Mouse (Mus musculus) ES-Bruce4 (cell line): ENCODE results near the gene Polr3gl. TPM values are rescaled to one million over a fixed set of nuclear protein-coding genes. Genes with fewer than 3 reads are reported as not detected.

Experiments
- H3K27ac ChIP-seq: 2 replicates; pipeline ENCODE4 v1.5.1; 2012; ENCODE audit warnings: low read length, inconsistent platforms; ENCODE audit not compliant: insufficient read depth
- H3K27me3 ChIP-seq: 2 replicates; pipeline ENCODE4 v1.6.1; 2012; ENCODE audit warnings: mild to moderate bottlenecking, low read length, inconsistent platforms; ENCODE audit not compliant: control insufficient read depth, poor library complexity, insufficient read depth, severe bottlenecking
- H3K36me3 ChIP-seq: 2 replicates; pipeline ENCODE4 v1.6.1; 2012; ENCODE audit warnings: inconsistent platforms, mild to moderate bottlenecking, low read length, moderate library complexity; ENCODE audit not compliant: control insufficient read depth, poor library complexity, insufficient read depth, severe bottlenecking
- H3K4me1 ChIP-seq: one replicate; pipeline ENCODE4 v1.8.1; 2011; ENCODE audit warnings: low read length; ENCODE audit not compliant: control insufficient read depth, insufficient read depth
- H3K4me3 ChIP-seq: 2 replicates; pipeline ENCODE4 v1.5.1; 2011; ENCODE audit warnings: low read depth, mild to moderate bottlenecking, low read length
- H3K9ac ChIP-seq: 2 replicates; pipeline ENCODE4 v1.6.1; 2012; ENCODE audit warnings: low read depth, mild to moderate bottlenecking, inconsistent platforms; ENCODE audit not compliant: poor library complexity, severe bottlenecking
- H3K9me3 ChIP-seq: replicated peaks from 2 replicates; pipeline ENCODE4 v1.6.1; 2012; ENCODE audit warnings: mild to moderate bottlenecking, low read length, inconsistent platforms; ENCODE audit not compliant: control insufficient read depth, poor library complexity, insufficient read depth, severe bottlenecking
- CTCF ChIP-seq: IDR thresholded peaks from one replicate; pipeline ENCODE4 v1.8.1; 2011; ENCODE audit warnings: low read depth, low read length
- EP300 ChIP-seq: IDR thresholded peaks from 2 replicates; pipeline ENCODE4 v1.6.1; 2011; ENCODE audit warnings: low read depth, low read length; ENCODE audit not compliant: insufficient read depth
- POLR2A ChIP-seq: IDR thresholded peaks from one replicate; pipeline ENCODE4 v1.8.1; 2011; ENCODE audit warnings: low read length; ENCODE audit not compliant: insufficient read depth
- polyA plus RNA-seq: library from polyadenylated mRNA; stranded (reverse); fragments of >200 nt; gene quantifications from 2 replicates; pipeline ENCODE4 v1.2.4, GENCODE M21; 2011; ENCODE audit warnings: low read depth; ENCODE audit not compliant: missing spikeins, insufficient read depth, insufficient read length

The Polr3gl gene
- polyA plus RNA-seq, 1 experiment, result 16.2 TPM

DNA sequence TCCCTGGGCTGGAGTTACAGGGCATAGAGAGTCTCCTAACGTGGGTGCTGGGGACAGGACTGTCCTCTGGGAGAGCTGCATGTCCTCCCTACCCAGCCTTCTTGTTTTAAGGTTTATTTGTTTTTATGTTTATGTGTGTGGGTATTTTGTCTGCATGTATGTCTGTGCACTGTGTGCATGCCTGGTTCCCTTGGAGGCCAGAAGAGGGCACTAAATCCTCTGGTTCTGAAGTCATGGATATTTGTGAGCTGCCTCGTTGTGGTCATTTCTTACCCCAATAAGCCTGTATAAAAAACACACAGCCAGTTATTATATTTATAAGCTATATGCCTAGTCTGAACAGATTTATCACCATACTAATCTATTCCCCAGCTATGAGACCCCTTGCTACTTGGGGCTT lies 59.7 kb downstream of the Polr3gl start:
- H3K27me3 ChIP-seq, result no peaks in the 10 kb centered on the region
- H3K9me3 ChIP-seq, result no peaks in the 10 kb centered on the region
- no peaks in the 10 kb centered on the region for H3K36me3 ChIP-seq
- H3K4me1 ChIP-seq, result no peaks in the 10 kb centered on the region
- no peak overlapping the region for H3K27ac ChIP-seq
- H3K9ac ChIP-seq, result no peak overlapping the region
- no peak for TF ChIP-seq EP300
- TF ChIP-seq CTCF, result peak; percentile 27
- TF ChIP-seq POLR2A, result no peak
- no peak overlapping the region for H3K4me3 ChIP-seq

- no peak for TF ChIP-seq POLR2A
- no peak for TF ChIP-seq EP300
- no peak for TF ChIP-seq CTCF
- no peaks in the 10 kb centered on the region for H3K27me3 ChIP-seq
- H3K9ac ChIP-seq, result no peak overlapping the region
- H3K4me3 ChIP-seq, result no peak overlapping the region
- H3K27ac ChIP-seq, result no peak overlapping the region
- no peaks in the 10 kb centered on the region for H3K9me3 ChIP-seq
- H3K4me1 ChIP-seq, result peaks cover 5% of the 10 kb centered on the region
- H3K36me3 ChIP-seq, result no peaks in the 10 kb centered on the region
These were observed 61.9 kb downstream of the Polr3gl start for GRCm38 (mm10) chr3:96532050-96532449.

DNA sequence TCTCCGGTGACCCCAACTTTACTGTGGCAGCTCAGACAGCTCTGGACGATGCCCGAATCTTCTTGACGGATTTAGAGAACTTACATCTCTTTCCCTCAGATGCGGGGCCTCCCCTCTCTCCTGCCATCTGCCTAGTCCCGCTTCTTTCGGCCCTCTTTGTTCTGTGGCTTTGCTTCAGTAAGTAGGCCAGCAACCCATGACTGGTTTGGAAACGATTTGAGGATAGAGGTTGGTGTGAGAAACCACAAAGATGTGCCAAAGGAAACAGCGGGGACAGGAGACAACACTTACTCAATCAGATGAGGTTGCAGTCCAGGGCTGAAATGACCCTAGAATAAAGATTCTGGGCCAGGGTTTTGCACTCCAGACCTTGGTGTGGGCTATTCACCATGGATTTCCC lies 65.5 kb downstream of the Polr3gl start:
- Histone ChIP-seq H3K9ac (no peak overlapping the region), H3K4me1 (peaks cover 5% of the 10 kb centered on the region), H3K9me3 (no peaks in the 10 kb centered on the region), H3K4me3 (peak overlapping the region; percentile 13; the same call in 1 of the 2 replicates), H3K36me3 (no peaks in the 10 kb centered on the region), H3K27ac (no peak overlapping the region), H3K27me3 (no peaks in the 10 kb centered on the region)
- TF ChIP-seq POLR2A (no peak), CTCF (no peak), EP300 (no peak)

Other genes with a start within 250 kb of the Polr3gl start
- 4.6 TPM in 2 replicates for gene BC107364, start 141.9 kb downstream of the Polr3gl start, polyA plus RNA-seq
- gene Hfe2, start 69.0 kb downstream of the Polr3gl start, polyA plus RNA-seq, result 0.88 and 1.2 TPM in 2 replicates
- gene Txnip, start 36.2 kb downstream of the Polr3gl start, polyA plus RNA-seq, result 450 and 464 TPM in 2 replicates
- 1.1 and 1.7 TPM in 2 replicates for gene Gm16253, start 17.2 kb downstream of the Polr3gl start, polyA plus RNA-seq
- gene Ankrd34a, start 2.5 kb upstream of the Polr3gl start, polyA plus RNA-seq, result 0.31 and 0.43 TPM in 2 replicates
- gene Lix1l, start 7.0 kb upstream of the Polr3gl start, polyA plus RNA-seq, result 2.5 and 3.1 TPM in 2 replicates
- 325 and 344 TPM in 2 replicates for gene Rbm8a, start 35.8 kb upstream of the Polr3gl start, polyA plus RNA-seq
- gene Pex11b, start 41.2 kb upstream of the Polr3gl start, polyA plus RNA-seq, result 21.4 and 22.3 TPM in 2 replicates
- gene Gm42957, start 41.3 kb upstream of the Polr3gl start, polyA plus RNA-seq, result 0.35 TPM in 1 of 2 replicates, not detected in the other
- gene Itga10, start 51.4 kb upstream of the Polr3gl start, polyA plus RNA-seq, result 0.43 and 1.1 TPM in 2 replicates
- gene Ankrd35, start 76.0 kb upstream of the Polr3gl start, polyA plus RNA-seq, result 3.5 and 3.7 TPM in 2 replicates
- gene Pias3, start 102.2 kb upstream of the Polr3gl start, polyA plus RNA-seq, result 31.8 and 42.1 TPM in 2 replicates
- gene Nudt17, start 114.4 kb upstream of the Polr3gl start, polyA plus RNA-seq, result 9.9 and 10.7 TPM in 2 replicates
- 43.0 and 46.6 TPM in 2 replicates for gene Polr3c, start 133.4 kb upstream of the Polr3gl start, polyA plus RNA-seq
- 49.9 and 52.3 TPM in 2 replicates for gene Rnf115, start 133.5 kb upstream of the Polr3gl start, polyA plus RNA-seq
- gene Pdzk1, start 235.1 kb upstream of the Polr3gl start, polyA plus RNA-seq, result 2.4 and 3.2 TPM in 2 replicates
- gene Cd160, start 235.2 kb upstream of the Polr3gl start, polyA plus RNA-seq, result not detected in 2 replicates